Mouse (Mus musculus) neural tube, embryonic 11.5 days (tissue): ENCODE measurements around the gene Grin2c. TPM values are rescaled to one million over a fixed set of nuclear protein-coding genes. Genes with fewer than 3 reads are reported as not detected.

ENCODE experiments used
- ATAC-seq: fragments of 200-750 bp; cut with Nextera tagmentation; 2 replicates; pipeline ENCODE4 v1.8.0; 2017; ENCODE audit warnings: moderate number of reproducible peaks, mild to moderate bottlenecking, moderate TSS enrichment, moderate library complexity; ENCODE audit not compliant: insufficient read depth, low FRiP score, low TSS enrichment
- DNase-seq: peaks from one replicate; pipeline ENCODE4 v3.0.0-alpha.2; 2015; ENCODE audit warnings: low spot score
- H3K27ac ChIP-seq: fragments of 300-500 bp; sonication (generic); 2 replicates; pipeline ENCODE4 v1.5.1; 2014; ENCODE audit warnings: low read depth, mild to moderate bottlenecking, low read length
- H3K27me3 ChIP-seq: fragments of 300-500 bp; sonication (generic); 2 replicates; pipeline ENCODE4 v1.6.1; 2014; ENCODE audit warnings: mild to moderate bottlenecking, low read length, mixed read lengths; ENCODE audit not compliant: control insufficient read depth, insufficient read depth
- H3K36me3 ChIP-seq: fragments of 300-500 bp; sonication (generic); 2 replicates; pipeline ENCODE4 v1.6.1; 2014; ENCODE audit warnings: mild to moderate bottlenecking, low read length, moderate library complexity, mixed read lengths; ENCODE audit not compliant: control insufficient read depth, insufficient read depth
- H3K4me1 ChIP-seq: fragments of 300-500 bp; sonication (generic); 2 replicates; pipeline ENCODE4 v1.6.1; 2014; ENCODE audit warnings: low read length, mixed read lengths; ENCODE audit not compliant: control insufficient read depth, insufficient read depth
- H3K4me2 ChIP-seq: fragments of 300-500 bp; sonication (generic); 2 replicates; pipeline ENCODE4 v1.6.1; 2014; ENCODE audit warnings: low read depth, mild to moderate bottlenecking, moderate library complexity
- H3K4me3 ChIP-seq: fragments of 300-500 bp; sonication (generic); 2 replicates; pipeline ENCODE4 v1.5.1; 2014; ENCODE audit warnings: low read depth, low read length
- H3K9ac ChIP-seq: fragments of 300-500 bp; sonication (generic); 2 replicates; pipeline ENCODE4 v1.6.1; 2014; ENCODE audit warnings: mild to moderate bottlenecking, low read length
- H3K9me3 ChIP-seq: fragments of 300-500 bp; sonication (generic); 2 replicates; pipeline ENCODE4 v1.6.1; 2016; ENCODE audit warnings: low read length; ENCODE audit not compliant: control insufficient read depth
- WGBS: fragments of 180-500 bp; shearing (Covaris S2); extraction: QIAGEN DNeasy Blood & Tissue Kit; methylation state at CpG from one replicate; pipeline ENCODE4 v1.1.7; 2014; 5-methylcytosine and 5-hydroxymethylcytosine counted together
- polyA plus RNA-seq: library from polyadenylated mRNA; unstranded; fragments of >200 nt; fragmentation: Nextera tagmentation; extraction: Ambion mirVana; gene quantifications from 2 replicates; pipeline ENCODE4 v1.2.1, GENCODE M21; 2014

The Grin2c gene
- polyA plus RNA-seq, 1 experiment from 2014 or later, result 0.57 TPM

- Histone ChIP-seq H3K36me3 (no peaks in the 10 kb centered on the region), H3K27me3 (no peaks in the 10 kb centered on the region), H3K9me3 (no peaks in the 10 kb centered on the region), H3K4me3 (no peak overlapping the region), H3K9ac (0 out of 2 replicates have a peak overlapping the region, but pooled peaks have one; percentile 9), H3K4me2 (no peak overlapping the region), H3K27ac (no peak overlapping the region), H3K4me1 (no peaks in the 10 kb centered on the region)
- DNase-seq (no peak), ATAC-seq (no peak)
- WGBS, result 73% methylated on average over 18 of the region's 18 CpGs
These were observed 49.3 kb downstream of the Grin2c start for GRCm38 (mm10) chr11:115217439-115218410.

- ATAC-seq (no peak), DNase-seq (no peak)
- H3K36me3 ChIP-seq, result no peaks in the 10 kb centered on the region
- no peaks in the 10 kb centered on the region for H3K27me3 ChIP-seq
- 26% methylated on average over 5 of the region's 5 CpGs for WGBS
- no peak overlapping the region for H3K4me3 ChIP-seq
- no peak overlapping the region for H3K4me2 ChIP-seq
- no peaks in the 10 kb centered on the region for H3K4me1 ChIP-seq
- H3K9ac ChIP-seq, result no peak overlapping the region
- H3K9me3 ChIP-seq, result no peaks in the 10 kb centered on the region
- H3K27ac ChIP-seq, result no peak overlapping the region
These were observed 51.9 kb downstream of the Grin2c start for GRCm38 (mm10) chr11:115215123-115215522.

DNA sequence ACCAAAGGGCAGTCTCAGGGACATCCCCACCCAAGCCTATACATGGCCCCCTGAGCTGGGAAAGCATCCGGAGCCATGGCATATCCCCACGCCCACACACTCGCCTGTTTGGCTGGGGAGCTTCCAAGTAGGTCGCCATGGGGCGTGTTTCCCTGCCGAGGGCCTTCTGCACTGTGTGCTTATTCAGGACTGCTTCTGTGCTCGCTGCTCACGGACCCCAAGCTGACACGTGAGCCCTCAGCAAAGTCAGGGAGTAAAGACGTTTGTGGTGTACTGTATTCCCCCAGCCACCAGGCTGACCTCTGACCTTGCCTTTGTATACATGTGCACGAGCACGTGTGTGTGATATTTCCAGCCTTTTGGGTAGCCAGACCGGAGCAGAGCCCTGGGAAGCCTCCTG lies 54.9 kb downstream of the Grin2c start:
- whole genome bisulfite sequencing, result 46% methylated on average over 13 of the region's 13 CpGs
- Histone ChIP-seq H3K27ac (no peak overlapping the region), H3K9me3 (no peaks in the 10 kb centered on the region), H3K4me3 (no peak overlapping the region), H3K4me1 (peaks cover 4% of the 10 kb centered on the region), H3K9ac (no peak overlapping the region), H3K36me3 (no peaks in the 10 kb centered on the region), H3K27me3 (no peaks in the 10 kb centered on the region), H3K4me2 (no peak overlapping the region)
- no peak for DNase-seq
- ATAC-seq, result no peak

DNA sequence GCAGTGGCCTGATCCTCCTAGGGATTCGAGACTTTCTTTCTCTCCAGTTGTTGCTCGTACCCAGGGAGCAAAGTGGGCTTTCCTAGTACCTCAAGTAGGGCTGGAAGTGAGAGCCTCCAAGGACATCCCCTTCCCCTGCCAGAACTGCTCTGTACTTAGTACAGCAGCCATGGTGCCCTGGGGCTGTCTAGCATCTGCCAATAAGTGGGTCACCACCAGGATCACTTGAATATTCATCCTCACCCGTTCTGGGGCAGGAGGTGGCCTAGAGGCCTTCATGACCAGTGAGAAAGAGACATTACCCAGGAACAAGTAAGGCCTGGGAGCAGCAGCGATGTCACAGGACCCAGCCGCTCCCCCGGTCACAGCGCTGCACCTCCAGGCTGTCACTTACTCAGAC lies 57.1 kb downstream of the Grin2c start:
- H3K4me1 ChIP-seq, result peaks cover 8% of the 10 kb centered on the region
- no peak for ATAC-seq

GRCm38 (mm10) chr11:115208776-115209732 lies 58.0 kb downstream of the Grin2c start:
- no peak overlapping the region for H3K9ac ChIP-seq
- no peak overlapping the region for H3K27ac ChIP-seq
- peaks cover 8% of the 10 kb centered on the region for H3K4me1 ChIP-seq

More for the DNA sequence above, 57.1 kb downstream of the Grin2c start:
- WGBS, result 80% methylated on average over 7 of the region's 7 CpGs
- no peak overlapping the region for H3K4me2 ChIP-seq
- no peak overlapping the region for H3K9ac ChIP-seq
- H3K27me3 ChIP-seq, result no peaks in the 10 kb centered on the region
- DNase-seq, result no peak
- no peaks in the 10 kb centered on the region for H3K36me3 ChIP-seq
- H3K27ac ChIP-seq, result no peak overlapping the region
- no peak overlapping the region for H3K4me3 ChIP-seq
- no peaks in the 10 kb centered on the region for H3K9me3 ChIP-seq

GRCm38 (mm10) chr11:115208126-115208525 lies 58.9 kb downstream of the Grin2c start:
- DNase-seq (no peak), ATAC-seq (no peak)
- Histone ChIP-seq H3K9me3 (no peaks in the 10 kb centered on the region), H3K36me3 (no peaks in the 10 kb centered on the region; the same call in 1 of the 2 replicates), H3K4me2 (no peak overlapping the region), H3K9ac (no peak overlapping the region), H3K27me3 (no peaks in the 10 kb centered on the region), H3K27ac (no peak overlapping the region), H3K4me1 (peaks cover 8% of the 10 kb centered on the region), H3K4me3 (no peak overlapping the region)
- 86% methylated on average over 12 of the region's 12 CpGs for WGBS

More at GRCm38 (mm10) chr11:115208776-115209732, 58.0 kb downstream of the Grin2c start:
- Histone ChIP-seq H3K36me3 (no peaks in the 10 kb centered on the region), H3K4me3 (no peak overlapping the region), H3K9me3 (no peaks in the 10 kb centered on the region), H3K27me3 (no peaks in the 10 kb centered on the region), H3K4me2 (no peak overlapping the region)
- DNase-seq (no peak), ATAC-seq (no peak)
- WGBS, result 78% methylated on average over 25 of the region's 25 CpGs

GRCm38 (mm10) chr11:115202756-115203155 lies 64.3 kb downstream of the Grin2c start:
- no peak overlapping the region for H3K4me2 ChIP-seq

DNA sequence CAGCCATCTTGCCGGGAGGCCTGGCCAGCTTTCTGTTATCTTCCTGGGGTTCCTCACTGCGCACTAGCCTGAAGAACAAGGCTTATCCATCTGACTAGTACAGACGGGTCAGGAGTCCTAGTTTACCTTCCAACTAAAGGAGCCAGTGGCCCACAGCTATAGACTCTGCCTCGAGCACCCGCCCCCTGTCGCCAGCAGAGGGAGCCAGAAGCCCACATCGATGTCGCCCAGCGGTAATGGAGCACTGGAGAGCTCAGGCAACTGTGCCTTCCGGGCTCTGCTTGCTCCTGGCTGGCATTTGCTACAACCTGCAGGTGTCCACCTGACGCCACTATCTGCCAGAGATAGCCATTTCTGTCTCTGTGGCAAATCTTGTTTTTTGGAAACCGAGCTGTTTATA lies 64.7 kb downstream of the Grin2c start:
- H3K27ac ChIP-seq, result no peak overlapping the region
- no peak overlapping the region for H3K9ac ChIP-seq
- no peak overlapping the region for H3K4me2 ChIP-seq
- H3K36me3 ChIP-seq, result no peaks in the 10 kb centered on the region; the same call in 1 of the 2 replicates
- ATAC-seq (0 out of 2 replicates have a peak, but pooled peaks have one; percentile 71), DNase-seq (peak; percentile 85)
- 18% methylated on average over 12 of the region's 12 CpGs for WGBS
- peaks cover 4% of the 10 kb centered on the region for H3K4me1 ChIP-seq
- no peaks in the 10 kb centered on the region for H3K9me3 ChIP-seq
- no peak overlapping the region for H3K4me3 ChIP-seq
- H3K27me3 ChIP-seq, result no peaks in the 10 kb centered on the region

More at GRCm38 (mm10) chr11:115202756-115203155, 64.3 kb downstream of the Grin2c start:
- no peaks in the 10 kb centered on the region for H3K9me3 ChIP-seq
- DNase-seq (no peak), ATAC-seq (no peak)
- H3K9ac ChIP-seq, result no peak overlapping the region
- H3K36me3 ChIP-seq, result no peaks in the 10 kb centered on the region; the same call in 1 of the 2 replicates
- no peak overlapping the region for H3K27ac ChIP-seq
- H3K4me3 ChIP-seq, result no peak overlapping the region
- no peaks in the 10 kb centered on the region for H3K27me3 ChIP-seq
- WGBS, result 88% methylated on average over 9 of the region's 9 CpGs
- peaks cover 8% of the 10 kb centered on the region for H3K4me1 ChIP-seq
